Mouse (Mus musculus) mesoderm, embryonic 11.5 days (tissue): ENCODE measurements around the gene Fau.
A peak's percentile ranks its signal among the peaks of the same experiment; 100 is the strongest.
"Not testable (repeated sequence)": the region's sequence is repeated elsewhere in the genome, so short reads cannot be mapped to it uniquely, and the experiment has no call there.

Experiments used
- DNase-seq: peaks from one replicate; pipeline ENCODE4 v3.0.0-alpha.2; 2012; ENCODE audit warnings: low read depth, low spot score

The Fau gene

DNA sequence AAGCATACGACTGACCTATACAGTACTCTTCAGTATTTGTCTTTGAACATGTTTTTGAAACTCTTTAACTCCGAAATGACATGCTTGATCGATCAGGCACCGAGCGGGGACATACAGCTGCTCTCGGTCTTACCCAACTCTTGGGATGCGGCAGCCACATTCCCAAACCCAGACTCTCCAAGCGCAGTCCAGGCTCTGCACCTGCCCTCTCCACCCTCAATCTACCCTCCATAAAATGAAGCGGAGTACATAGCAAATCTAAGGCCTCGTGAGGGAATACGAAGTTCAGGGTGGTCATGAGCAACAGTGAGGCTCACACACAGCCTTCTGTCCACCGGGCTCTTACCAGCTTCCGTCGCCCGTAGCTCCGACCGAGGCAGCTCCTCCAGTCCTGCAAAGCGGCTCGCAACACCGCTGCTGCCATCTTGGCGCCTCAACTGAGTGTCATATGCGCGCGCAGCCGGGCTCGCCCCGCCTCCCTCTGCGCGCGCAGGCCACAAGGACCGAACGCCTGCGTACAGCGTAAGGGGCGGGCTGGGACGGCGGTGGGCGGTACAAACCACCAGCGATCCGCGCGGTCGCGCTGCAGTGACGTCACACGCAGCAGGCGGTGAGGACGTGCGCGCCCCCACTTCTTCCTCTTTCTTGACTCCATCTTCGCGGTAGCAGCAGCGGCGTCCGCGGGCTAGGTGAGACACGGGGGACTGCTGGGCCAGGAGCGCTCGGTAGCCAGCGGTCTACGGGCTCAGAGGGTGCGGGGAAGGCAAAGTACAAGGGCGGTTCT, at the start of gene Fau, which contains the start of gene Mrpl49:
Gene Fau, plus strand, starts transcription at position 532 of the 784 bp plus-strand sequence.
Gene Mrpl49, minus strand, starts transcription at position 473 of the 784 bp plus-strand sequence.
- DNase-seq = peak; percentile 99

DNA sequence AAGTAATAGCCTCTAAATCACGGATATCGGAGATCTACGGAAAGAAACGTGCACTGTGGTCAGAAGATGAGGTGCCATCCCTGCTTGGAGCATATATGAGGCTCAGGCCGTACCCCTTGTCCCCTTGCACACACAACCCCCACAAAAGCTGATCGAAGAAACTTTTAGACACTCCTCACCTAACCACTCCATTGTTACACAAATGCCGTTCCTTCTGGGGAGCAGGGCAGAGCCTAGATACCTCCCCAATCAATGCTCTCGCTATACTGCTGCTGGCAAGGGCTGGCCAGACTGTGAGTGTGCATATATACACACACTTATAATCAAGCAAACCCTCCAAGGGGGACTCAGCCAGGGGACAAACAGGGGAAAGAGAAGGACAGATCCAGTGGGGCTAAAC, 48.5 kb upstream of the Fau start:
- no peak for DNase-seq

DNA sequence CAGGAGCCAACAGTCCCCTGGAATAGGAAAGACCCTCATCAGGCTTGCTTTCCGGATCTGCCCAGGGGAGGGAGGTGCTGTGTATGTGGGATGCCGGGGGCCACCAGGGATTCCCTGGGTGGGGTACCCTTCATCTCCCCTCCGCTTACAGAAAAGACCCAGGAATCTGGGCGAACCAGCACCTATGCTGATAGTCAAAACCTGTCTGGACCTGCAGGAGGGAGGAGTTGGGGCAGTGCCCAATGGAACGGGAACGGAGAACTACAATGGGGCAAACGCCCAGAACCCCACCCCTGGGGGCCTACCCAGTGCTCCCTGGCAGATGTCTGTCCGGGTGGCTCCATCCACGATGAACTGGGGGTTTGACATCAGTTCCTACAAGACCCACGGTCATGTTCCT, 44.0 kb upstream of the Fau start:
- DNase-seq = no peak

DNA sequence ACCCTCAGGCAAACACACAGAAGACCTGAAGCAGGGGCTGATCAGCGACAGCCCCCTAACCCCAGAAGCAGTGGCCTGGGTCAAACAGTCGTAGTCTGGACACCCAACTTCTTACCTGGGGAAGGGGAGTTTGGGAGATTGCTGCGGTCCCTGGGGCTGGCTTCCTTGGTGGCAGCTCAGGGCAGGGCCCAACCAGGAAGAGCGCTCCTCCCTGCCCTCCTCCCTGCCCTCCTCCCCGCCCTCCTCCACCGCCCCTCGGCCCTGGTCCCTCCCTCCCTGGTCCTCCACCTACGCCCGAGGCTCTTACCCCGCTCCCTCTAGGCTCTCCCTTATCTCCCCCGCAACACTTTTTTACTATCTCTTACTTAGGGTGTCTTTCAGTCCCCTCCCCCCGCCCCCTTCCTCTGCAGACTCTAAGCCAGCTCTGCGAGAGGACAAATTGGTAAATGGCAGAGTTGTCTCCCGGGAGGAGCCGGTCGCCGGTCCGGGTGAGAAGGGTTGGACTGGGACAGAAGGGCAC, 42.6 kb upstream of the Fau start:
- DNase-seq = peak; percentile 41

DNA sequence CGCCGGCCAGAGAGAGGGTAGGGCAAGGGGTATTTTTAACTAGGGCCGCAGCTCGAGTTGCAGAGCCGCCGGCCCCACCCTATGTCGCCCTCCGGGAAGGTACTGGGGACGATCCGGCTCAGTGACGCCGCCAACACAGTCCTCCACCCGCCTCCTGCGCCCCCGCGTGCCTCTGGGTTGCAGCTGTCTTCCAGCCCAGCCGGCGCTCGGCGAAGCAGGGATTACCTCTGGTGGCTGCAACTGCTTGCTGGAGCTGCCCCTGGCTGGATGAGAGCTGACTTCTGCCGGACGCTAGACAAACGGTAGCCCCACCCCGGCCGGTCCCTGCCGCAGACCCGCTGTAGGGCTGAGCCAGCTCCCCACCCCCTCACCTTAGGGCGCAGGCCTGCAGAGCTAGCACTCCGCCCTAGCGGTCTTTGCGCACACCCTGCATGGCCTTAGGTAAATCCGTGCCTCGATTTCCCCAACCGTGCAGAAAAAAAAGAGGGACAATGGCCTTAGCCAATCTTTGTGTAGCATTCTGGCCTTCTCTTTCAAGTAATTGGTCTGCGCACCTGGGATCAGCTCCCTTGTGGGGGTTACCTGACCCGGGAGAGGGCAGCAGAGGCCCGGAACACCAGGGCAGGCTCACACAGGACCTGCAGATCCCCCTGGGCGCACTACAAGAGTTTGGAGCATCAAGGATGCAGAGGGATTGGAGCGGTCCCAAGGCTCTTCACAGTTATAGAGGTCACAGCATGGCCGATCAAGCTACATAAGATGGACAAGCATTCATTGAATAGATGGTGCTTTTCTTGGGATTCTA, 41.9 kb upstream of the Fau start, which contains the start of gene Capn1:
Gene Capn1, minus strand, starts transcription at position 387 of the 805 bp plus-strand sequence.
- peak; percentile 71 for DNase-seq

- no peak for DNase-seq
Measured at GRCm38 (mm10) chr19:6016532-6016931, 41.1 kb upstream of the Fau start.

DNA sequence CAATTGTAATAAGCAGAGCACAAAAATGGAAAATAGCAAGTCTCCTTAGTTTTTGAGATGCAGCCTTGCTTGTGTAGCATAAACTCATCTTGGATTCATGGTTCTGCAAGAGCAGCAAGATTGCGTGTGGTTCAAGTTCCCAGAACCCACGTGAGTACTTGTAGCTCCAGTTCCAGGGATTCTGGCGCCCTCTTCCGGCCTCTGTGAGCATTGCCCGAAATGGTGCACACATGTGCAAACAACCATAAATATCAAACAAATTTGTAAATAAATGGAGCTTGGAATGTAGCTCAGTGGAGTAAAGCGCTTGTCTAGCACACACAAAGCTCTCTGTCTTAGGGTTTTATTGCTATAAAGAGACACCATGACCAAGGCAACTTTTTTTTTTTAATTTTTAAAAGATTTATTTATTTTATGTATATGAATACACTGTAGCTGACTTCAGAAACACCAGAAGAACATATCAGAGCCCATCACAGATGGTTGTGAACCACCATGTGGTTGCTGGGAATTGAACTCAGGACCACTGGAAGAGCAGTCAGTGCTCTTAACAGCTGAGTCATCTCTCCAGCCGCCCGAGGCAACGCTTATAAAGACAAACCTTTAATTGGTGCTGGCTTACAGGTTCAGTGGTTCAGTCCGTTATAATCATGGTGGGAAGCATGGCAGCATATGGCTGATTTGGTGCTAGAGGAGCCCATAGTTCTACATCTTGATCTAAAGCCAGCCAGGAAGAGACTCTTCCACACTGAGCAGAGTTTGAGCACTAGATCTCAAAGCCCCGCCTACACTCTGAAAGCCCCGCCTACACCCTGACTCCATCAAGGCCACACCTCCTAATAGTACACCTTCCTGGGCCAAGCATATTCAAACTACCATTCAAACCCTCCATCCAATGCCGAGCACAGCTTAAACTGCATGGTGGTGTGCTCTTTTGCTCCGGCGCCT, 39.2 kb upstream of the Fau start:
- peak; percentile 90 for DNase-seq

GRCm38 (mm10) chr19:6020276-6020675, 37.4 kb upstream of the Fau start:
- no peak for DNase-seq

DNA sequence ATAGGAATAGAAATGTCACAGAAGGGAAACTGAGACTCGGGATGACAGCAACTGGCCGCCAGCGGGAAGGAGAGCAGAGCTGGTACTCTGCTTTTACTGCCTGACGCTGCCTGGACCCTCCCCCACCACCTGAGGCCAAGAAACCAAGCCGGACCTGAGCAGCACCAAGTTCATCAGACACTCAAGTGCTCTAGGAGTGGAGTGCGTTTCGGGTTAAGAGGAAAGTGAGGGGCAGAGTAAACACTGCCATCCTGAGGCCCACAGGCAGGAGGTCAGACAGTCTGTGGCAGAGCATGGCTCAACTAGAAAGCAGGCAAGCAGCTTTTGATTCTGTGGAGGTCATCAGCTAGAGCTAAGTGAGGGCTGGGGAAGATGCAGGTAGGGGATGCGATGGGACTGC, 34.6 kb upstream of the Fau start:
- no peak for DNase-seq

GRCm38 (mm10) chr19:6023930-6024329, 33.7 kb upstream of the Fau start:
- no peak for DNase-seq

GRCm38 (mm10) chr19:6028991-6029390, 28.7 kb upstream of the Fau start:
- no peak for DNase-seq

GRCm38 (mm10) chr19:6029426-6029825, 28.2 kb upstream of the Fau start:
- no peak for DNase-seq

GRCm38 (mm10) chr19:6030520-6031280, 26.9 kb upstream of the Fau start:
- DNase-seq = no peak

GRCm38 (mm10) chr19:6035966-6036585, 21.6 kb upstream of the Fau start:
- no peak for DNase-seq

DNA sequence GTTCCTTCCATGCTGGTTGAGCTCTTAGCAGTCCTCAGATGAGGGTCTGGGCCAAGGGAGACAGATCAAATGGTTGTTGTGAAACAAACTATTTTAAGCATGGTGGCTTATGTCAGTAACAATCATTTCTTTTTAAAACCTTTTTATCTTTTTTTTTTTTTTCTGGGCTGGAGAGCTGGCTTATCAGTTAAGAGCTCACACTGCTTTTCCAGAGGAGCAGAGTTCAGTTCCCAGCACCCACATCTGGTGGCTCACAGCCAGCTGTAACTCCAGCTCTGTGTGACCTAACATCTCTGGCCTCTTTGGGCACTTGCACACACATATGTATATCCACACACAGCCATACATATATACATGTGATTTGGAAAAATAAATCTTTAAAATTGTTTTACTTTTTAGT, 19.9 kb upstream of the Fau start:
- DNase-seq = no peak

DNA sequence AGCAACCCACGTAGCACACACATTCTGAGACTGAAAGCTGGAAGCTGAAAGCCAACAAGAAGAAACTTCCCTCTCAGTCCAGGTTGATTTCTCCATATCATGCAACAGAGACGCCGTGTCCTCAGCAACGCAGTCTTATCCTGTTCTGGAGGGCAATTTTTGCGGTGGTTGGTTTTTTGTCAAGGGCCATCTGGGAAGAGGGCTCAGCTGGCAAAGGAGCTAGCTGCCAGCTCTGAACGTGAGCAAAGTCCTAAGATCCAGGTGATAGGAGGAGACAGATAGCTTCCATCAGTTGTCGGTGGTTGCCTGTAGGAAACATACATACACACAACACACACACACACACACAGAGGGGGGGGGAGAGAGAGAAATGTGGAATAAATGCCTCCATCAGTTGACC, 19.3 kb upstream of the Fau start:
- DNase-seq = no peak

- no peak for DNase-seq
Measured at GRCm38 (mm10) chr19:6040002-6040401, 17.6 kb upstream of the Fau start.

GRCm38 (mm10) chr19:6042293-6042692, 15.4 kb upstream of the Fau start:
- no peak for DNase-seq

DNA sequence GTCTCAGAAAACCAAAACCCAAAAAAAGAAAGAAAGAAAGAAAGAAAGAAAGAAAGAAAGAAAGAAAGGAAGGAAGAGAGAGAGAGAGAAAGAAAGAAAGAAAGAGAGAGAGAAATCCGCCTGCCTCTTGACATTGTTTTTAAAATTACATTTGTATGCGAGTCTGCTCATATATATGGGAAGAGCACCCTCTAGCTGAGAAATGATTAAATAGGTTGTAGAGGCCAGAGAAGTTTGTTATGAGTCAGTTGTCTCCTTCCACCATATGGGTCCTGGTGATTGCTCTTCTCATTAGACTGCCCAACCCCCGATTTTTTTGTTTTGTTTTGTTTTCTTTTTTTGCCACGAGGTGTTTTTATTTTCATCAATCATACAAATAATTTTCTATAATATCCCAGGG, 13.5 kb upstream of the Fau start:
- not testable (repeated sequence) for DNase-seq
